Mouse (Mus musculus): Measurements from ENCODE around the gene Loxl3.

Loxl3 gene

DNA sequence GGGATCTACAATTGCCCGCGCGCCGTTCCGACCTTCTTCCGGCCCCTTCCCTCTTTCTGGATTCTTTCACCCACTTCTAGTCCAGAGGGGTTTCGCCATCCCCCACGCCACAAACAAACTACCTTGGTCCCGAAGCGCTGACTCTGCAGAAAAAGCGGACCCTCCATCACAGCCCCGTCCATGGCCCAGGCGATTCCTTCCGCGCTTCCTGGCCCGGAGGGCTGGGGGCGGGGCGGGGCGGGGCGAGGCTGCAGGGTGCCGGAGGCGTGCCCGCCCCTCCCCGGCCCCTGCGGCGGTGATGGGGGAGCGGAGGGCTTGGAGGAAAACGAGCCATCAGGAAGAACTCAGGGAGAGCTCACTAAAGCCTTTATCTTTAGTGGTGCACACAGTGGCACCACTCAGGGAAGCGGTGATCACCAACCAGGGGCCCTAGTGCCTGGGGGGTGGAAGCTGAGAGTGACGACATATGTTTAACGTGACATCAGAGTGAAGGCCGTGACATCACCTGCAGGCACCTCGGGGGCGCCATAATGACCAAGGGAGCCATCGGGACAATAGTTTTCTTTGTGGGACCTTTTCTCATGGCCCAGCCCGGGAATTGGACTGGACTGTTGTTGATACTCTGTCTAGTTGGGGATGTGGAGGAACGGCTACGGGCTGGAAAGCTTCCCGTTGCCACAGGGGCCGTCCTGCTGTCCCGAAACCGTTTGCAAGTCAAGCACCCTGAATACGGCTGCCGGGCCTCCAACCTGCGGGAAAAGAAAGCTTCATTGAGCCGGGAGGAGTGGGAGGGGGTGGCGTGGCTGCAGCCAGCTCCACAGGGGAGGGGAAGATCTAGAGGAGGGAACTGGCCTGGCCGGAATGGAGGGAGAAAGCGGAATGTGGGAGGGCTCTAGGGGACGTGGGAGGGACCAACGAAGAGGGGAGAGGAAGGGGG, at the start of gene Loxl3, which contains the start of gene Dok1:
TSS of gene Loxl3 (plus strand) at position 925 of the 937 bp plus-strand sequence.
TSS of gene Dok1 (minus strand) at position 223 of the 937 bp plus-strand sequence.
- no peak for DNase-seq

DNA sequence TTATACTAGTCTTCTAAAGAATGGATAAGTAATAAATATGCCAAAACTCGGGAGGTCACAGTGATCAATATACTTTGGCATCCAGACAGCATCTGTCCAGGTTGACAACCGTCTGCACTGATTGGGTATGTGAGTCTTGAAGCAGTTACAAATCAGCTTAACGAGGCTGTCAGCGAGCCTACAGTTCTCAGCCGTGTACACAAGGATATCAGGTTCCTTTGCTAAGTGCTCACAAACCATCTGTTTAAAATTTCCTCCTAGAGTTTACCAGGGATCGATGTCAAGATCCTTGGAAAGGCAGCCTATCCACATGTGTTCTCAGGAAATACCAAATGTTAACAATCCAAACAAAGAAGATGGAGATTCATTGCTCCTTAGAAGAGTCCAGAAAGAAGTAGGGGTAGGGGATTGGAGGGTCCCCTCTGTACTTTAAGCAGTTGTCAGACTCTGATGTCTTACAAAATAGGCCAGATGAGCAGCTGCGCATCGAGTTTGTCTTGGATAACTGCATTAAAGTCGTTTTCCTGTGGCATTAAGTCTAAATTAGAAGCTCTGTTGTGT, 46.5 kb upstream of the Loxl3 start:
- no peak for DNase-seq

GRCm38 (mm10) chr6:82993696-82994095, 40.3 kb upstream of the Loxl3 start:
- no peak for DNase-seq

DNA sequence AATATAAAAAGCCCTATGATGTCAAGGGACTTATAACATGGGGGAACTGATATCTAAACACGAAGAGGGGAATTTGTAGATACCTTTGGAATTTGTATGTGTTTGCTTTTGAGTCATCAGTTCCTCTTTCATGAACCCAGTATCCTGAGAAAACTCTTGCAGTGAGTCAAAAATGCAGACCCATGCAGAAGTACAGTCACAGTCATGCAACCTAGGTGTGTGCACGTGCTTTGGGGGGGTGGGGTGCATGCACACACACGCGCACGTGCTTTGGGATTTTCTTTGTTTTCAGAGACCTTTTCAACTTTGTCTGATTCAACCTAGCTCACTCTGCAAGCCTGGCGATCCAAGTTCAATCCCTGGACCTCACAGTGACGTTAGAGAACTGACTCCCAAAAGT, 39.6 kb upstream of the Loxl3 start:
- DNase-seq, result no peak

- peak; percentile 84 for DNase-seq
Observed at GRCm38 (mm10) chr6:82996740-82997315, 37.1 kb upstream of the Loxl3 start.

DNA sequence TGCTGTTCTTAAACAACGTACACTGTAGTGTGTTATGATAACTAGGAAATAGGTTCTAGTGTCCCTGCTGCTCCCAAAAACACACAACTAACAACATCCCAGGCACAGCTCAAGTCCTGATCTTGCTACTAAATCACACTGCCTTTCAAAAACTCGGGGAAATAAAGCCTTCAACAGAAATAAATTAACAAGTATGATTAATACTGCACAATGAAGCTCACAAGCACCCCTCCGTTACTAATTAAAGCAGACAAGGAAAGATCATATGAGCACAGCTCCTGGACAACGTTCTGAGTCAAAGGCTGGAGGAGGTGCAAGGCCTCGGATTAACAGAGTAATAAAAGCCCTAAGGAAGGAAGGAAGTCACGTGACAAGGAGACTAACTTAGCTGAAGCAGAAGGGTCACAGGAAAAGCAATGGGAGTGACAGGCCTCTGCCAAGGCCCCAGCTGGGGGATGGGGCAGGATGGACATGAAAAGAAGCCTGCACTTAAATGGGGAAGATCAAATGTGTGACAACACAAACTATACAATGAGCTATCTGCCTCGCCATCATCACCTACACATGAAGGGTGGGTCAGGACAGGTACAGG, 36.4 kb upstream of the Loxl3 start:
- no peak for DNase-seq

DNA sequence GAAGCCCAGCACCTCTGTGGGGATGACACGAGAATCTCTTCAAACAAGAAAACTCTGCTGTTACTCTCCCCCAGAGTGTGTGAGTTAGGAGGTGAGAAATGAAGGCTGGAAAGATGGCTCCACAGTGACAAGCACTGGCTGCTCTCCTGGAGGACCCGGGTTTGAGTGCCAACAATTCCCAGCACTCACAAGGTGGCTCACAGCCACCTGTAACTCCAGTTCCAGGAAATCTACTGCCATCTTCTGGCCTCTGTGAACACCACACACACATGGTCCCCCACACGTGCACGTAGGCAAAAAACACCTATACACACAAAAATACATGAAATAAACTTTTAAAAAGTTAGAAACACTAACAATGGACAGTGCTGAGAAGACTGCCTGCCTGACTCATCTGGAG, 35.6 kb upstream of the Loxl3 start:
- DNase-seq, result no peak

DNA sequence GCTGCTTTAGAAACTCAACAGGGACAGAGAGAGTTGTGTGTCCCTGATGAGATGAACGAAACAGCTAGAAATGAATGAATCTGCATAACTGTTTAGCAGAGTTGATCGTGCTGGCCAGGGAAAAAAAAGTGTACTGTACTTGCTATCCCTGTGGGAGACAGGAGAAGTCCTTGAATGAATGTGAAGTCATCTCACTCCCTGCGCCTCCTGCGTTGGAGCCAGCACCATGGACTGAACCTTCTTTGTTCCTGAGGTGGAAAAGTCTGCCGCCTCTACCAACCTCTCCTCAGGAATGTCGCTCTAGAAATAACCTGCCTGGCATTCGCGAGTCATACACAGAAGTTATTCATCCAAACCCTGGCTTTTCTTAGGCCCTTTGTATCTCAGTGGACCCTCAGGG, 34.0 kb upstream of the Loxl3 start:
- no peak for DNase-seq

DNA sequence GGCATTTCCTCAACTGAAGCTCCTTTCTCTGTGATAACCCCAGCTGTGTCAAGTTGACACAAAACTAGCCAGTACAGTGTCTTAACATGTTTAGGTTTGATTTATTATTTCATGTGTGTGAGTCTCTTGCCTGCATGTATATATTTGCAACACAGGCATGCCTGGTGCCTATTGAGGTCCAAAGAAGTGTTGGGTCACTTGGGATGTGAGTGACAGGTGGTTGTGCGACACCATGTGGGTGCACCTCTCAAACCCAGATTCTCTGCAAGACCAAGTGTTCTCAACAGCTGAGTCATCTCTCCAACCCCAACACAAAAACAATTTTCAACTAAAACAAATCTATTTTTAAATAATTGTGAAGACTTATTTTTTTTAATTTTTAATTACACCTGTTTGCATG, 30.9 kb upstream of the Loxl3 start:
- no peak for DNase-seq

DNA sequence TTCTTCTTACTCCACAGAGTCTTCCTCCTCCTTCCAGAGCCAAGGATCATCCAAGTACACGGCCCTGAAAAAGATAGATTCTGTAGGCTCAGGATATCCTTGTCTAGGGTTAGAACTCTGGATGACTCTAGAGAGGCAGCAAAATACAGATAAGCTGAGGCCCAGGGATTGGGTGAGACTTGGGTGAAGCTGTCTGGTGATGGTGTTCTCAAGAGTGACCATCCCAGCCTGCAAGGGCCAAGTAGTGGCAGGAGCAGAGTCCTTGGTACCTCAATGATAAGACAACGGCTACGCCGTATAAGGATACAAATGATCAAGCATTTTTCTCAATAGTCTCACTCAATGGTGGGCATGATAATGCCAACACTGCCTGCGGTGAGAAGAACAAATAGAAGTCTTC, 30.1 kb upstream of the Loxl3 start:
- DNase-seq, result no peak

DNA sequence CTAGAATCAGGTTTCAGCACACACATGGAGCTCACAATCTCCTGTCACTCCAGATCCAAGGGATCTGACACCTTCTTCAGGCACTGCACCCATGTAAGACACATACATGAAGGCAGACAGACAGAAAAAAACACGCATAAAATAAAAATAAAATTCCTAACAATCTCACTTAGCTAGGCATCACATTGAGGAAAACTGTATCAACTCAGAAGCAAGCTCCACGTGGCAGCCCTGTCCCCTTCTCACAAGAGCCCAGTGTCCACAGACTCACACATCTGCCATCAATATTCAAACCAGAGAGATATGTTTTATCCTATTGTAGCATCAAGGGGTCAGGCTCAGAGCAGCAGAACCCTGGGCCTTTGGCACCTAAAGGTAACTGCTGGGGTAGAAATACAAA, 29.7 kb upstream of the Loxl3 start:
- no peak for DNase-seq

DNA sequence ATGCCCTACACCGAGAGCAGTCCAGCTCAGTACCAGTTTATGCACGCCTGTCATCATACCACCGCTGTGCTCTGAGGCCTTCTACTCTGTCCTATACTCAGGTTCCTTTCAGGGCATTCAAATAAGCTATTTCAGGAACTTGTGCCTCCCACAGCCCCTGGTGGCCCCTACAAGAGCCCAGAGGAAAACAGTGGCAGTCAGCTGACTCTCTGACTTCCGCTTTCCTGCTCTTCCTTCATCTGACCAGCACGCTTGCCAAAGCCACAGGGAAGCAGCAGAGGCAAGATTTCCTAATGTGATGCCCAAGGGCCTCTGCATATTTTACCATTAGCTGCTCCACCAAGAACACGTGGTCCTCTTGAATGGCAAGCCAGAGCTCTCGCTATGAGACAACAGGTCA, 29.1 kb upstream of the Loxl3 start:
- no peak for DNase-seq

DNA sequence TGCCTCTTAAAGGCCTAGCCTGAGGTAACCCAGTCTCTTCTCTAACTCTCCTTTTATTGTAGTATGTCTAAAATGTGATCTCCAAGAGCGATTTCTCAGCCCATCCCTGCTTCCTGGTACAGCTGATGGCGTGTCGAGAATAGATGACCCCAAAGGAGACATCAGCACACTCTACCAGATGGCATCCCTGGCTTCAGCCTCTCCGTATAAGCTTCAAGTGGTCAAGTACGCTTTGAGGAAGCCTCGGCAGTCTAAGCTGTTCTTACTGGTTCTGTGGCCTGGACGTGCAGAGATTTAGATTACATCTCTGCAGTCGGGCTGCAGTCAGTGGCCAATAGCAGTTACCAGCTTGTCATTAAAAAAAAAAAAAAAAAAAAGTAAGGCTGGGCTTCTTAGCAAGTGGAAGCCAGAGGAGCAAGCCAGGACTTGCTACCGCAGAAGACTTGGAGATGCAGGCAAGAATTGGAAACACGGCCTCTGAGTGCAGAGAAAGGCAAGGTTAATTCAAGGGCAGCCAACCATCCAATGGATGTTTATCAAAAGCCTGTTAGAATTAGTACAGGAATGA, 28.4 kb upstream of the Loxl3 start:
- DNase-seq, result no peak

DNA sequence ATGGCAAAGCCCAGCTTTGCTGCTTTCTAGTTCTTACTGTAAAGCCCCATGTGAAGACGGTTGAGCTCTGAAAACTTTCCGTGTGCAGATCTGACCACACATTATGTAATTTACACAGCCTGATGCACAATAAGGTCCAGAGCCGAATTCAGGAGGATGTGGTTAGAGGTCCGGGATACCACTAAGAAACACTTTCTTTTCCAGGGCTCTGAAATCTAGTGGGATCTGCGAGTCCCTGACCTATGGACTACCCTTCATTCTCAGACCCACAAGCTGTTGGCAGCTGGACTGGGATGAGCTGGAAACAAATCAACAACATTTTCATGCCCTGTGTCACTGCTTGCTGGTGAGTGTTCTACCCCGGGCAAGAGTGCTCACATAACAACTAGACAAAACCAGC, 27.9 kb upstream of the Loxl3 start:
- no peak for DNase-seq

DNA sequence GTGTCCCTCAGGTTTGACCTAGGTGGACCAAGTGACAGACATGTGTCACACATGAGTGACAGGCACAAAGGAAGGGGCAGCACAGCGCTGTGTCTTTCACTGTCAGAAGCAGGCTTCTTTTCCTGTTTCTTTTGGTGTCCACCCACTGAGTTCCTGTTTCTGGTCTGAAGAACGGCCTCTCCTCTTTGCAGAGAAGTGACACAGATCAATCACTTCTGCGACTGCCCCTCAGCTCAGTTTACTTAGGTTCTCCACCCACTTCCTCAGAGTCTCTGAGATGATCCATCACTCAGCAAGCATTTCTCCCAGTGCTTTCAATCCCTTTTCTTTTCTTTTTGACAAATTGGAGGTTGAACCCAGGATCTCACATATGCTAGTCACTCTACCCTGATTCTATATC, 25.3 kb upstream of the Loxl3 start:
- DNase-seq, result no peak

- DNase-seq, result no peak
Observed at GRCm38 (mm10) chr6:83010010-83010409, 24.0 kb upstream of the Loxl3 start.

DNA sequence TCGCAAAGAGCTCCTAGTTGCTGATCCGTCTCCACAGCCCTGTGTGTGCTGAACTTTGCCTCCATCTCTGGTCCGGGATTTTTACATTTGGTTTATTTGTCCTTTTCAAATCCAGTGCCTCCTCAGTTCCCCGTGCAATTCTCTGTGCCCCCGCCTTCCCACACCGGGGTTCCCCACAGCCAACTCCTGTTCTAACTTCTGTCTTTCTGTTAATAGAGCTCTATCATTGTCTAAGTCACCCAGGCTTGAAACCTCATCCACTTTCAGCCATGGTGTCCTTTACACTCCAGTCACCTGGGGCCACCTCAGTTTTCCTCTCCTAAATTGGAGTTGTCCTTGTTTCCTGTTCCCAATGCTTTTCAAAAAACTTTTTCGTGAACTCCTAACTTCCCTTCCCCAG, 22.7 kb upstream of the Loxl3 start:
- no peak for DNase-seq

DNA sequence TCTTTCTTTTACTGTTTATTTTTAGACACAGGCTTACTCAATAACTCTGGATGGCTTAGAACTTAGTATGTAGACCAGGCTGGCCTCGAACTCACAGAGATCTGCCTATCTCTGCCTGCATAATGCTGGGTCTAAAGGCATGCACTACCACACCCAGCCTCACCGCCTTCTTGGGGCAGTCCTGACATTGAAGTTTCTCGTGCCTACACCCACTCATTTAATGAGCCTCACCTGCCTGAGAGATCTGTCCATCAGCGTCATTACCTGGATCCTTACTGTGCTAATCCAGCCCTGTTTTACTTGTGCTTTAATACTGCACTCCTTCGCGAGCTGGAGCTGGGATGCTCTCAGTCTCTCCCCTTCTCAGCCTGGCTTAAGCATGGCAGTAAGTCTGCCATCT, 22.2 kb upstream of the Loxl3 start:
- no peak for DNase-seq

DNA sequence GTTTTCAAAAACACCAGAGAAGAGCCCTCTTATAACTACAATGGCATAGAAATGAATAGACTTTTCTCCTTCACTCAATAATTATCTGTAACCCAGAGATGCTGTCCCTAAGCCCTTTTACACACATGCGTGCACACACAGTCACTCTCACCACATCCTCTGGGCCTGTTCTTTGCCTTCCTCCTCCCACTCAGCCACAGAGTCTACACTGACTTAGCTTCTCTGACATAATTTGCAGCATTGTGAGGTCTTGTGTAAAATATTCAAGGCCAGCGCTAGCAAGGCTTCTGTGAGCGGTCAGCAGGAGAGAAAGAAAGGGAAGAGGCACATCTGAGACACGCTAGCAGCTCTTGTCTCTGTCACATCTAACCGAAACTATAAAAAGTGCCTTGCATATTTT, 20.5 kb upstream of the Loxl3 start:
- DNase-seq, result no peak

GRCm38 (mm10) chr6:83014482-83015466, 19.2 kb upstream of the Loxl3 start:
- no peak for DNase-seq

DNA sequence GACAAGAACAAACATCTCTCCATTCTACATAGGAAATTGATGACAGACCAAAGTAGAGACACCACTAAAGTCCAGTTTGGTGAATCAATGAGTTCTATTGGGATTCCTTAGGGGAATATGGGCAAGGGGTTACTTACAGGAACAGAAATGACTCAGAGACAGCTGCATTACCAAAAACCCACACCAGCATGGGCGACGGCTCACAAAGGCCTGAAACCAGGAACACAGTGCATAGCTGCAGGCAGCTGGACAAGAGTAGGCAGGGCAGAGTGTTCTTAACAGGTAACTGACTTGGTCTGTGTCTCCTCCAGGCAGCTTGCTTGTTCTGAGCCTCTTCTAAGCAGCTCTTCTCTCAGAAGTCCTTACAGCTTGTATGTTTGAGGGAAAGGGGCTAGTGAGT, 18.2 kb upstream of the Loxl3 start:
- DNase-seq, result no peak

GRCm38 (mm10) chr6:83017190-83017589, 16.8 kb upstream of the Loxl3 start:
- no peak for DNase-seq

All from cerebellum, adult 11-12 months (tissue).